Mouse (Mus musculus): Measurements from ENCODE around the gene Ccdc127. TPM values are rescaled to one million over a fixed set of nuclear protein-coding genes. Genes with fewer than 3 reads are reported as not detected.

Gene Ccdc127
- total RNA-seq, 2 experiments from 2014 or later = 55.4 to 66.8 TPM

DNA sequence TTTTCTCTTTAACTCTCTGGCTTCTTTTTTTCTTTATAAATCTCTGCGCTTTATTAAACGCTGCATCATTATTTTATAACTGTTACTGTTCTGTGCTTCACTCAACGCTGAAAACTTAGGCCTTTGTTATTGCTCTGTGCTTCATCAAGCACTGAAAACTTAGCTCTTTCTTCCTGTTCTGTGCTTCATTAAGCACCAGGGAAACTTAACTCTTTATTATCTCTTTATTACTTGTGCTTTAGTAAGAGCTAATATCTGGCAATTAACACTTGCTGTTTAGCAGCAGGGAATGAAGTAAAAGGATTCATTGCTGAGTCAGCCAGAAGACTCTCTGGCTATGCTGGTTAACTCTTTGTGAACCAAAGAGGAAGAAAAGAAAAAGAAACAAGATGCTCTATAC is 32.2 kb downstream of the Ccdc127 start:
- DNase-seq (ENCODE audit: low spot score in 2 of 2) = no peak

DNA sequence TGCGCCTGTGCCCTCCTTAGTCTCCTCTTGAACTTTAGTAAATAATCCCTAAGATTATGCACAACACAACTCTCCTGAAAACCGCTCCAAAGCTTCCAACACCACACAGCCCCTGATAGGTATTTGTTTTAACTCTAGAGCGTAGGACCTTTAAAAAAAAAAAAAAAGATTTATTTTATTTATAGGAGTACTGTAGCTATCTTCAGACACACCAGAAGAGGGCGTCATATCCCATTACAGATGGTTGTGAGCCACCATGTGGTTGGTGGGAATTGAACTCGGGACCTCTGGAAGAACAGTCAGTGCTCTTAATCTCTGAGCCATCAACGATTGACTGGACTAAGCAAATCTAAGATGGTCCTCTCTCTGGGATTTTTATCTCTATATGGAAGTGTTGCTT is 39.6 kb downstream of the Ccdc127 start:
- no peak for DNase-seq (ENCODE audit: low spot score in 2 of 2)

DNA sequence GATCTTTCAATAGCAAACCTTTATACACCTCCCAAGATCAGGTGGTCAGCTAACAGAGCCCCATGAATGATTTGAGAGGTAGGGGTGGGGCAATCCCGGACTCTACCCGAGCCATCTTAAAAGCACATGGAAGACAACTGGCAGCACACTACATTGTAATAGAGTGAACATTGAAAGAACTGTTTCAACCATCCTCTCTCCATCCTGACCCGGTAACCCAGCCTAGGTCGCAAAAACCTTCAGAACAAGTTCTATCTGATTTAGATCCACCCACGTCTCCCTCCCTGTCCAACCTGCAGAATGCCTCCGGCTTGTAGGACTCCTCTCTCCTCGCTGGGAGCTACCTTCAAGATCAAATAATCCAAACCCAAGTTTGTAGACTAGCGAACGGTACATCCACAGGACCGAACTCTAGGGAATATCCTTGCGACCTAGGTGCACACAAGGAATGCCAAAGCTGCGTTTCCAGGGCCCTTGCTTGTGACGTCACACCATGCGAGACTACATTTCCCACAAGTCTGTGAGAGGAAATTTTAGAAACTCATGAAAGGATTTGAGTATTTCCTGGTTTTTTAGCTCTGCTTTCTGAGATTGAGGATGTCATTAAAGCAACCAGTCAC is 40.4 kb downstream of the Ccdc127 start, which contains the start of gene Zfp72:
Gene Zfp72 (minus strand): TSS at position 466 of the 620 bp plus-strand sequence.
- DNase-seq (ENCODE audit: low spot score in 2 of 2) = peak; percentile 55 to 56

DNA sequence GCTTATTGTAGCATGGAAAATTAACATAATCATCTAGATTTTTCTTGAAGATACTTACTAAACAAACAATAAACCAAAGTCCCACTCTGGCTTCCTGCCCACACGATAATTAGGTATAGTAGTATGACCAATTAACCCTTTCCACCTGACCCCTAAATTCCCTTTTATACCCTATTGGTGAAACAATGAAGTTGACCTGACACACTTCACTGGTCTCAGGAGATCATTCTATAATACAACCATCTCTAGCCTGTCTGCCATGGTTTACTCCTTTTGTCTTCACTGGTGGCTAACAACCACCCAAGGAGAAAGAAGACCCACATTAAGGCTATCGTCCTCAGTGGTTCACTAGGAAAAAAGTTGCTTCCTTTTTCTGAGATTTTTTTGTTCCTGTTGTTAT is 41.0 kb downstream of the Ccdc127 start:
- DNase-seq (ENCODE audit: low spot score in 2 of 2) = no peak

DNA sequence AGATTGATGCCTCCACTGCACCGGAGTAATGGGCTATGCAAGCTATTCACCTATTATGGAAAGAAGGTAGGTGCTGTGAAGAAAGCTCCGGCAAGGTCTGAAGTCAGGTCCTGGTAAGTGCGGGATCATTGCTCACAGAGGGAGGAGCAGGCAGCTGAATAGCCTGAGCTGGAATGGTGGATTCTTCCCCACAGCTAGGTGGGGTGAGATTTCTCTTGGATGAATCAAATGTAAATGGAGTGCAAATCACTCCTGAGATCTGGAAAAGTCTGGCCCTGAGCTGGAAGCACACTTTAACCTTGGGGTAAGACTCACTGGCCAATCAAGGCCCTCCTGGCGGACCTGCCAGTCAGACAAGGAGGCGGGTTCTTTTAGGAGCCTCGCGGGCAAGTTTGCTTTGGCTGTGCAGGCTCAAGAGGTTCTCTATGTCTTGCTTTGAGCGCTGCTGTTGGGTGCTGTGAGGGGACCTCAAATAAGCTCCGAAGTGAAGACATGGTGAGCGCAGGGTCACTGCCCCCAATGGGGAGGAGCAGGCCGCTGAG is 49.3 kb downstream of the Ccdc127 start, which contains the start of gene Ftl1-ps1:
Gene Ftl1-ps1 (plus strand): TSS at position 397 of the 542 bp plus-strand sequence.
- peak in 1 of 2 experiments; percentile 22 for DNase-seq (ENCODE audit: low spot score in 2 of 2)

Small RNA genes lying within 50 kb of the gene (microRNA-seq; reads per million reads assigned to microRNA genes)
- gene Mir692-3 (ENCODE audit: borderline number of aligned reads in 2 of 2) = 0 reads per million in 2 experiments

Other genes starting within 250 kb of the Ccdc127 start
- under 1 TPM; 0.73 to 0.99 TPM for gene Slc9a3, start 228.9 kb upstream of the Ccdc127 start, total RNA-seq (2021)
- 10 to 100 TPM; 61.8 to 70.6 TPM for gene Exoc3, start 141.6 kb upstream of the Ccdc127 start, total RNA-seq (2021)
- 1 to 10 TPM; 2.0 to 2.6 TPM for gene Ahrr, start 58.0 kb upstream of the Ccdc127 start, total RNA-seq (2021)
- 100 to 1,000 TPM; 112 to 165 TPM for gene Pdcd6, start 32.7 kb upstream of the Ccdc127 start, total RNA-seq (2021)
- 100 to 1,000 TPM; 720 to 882 TPM for gene Sdha, start within 50 bp of the Ccdc127 start, total RNA-seq (2021)
- gene Lrrc14b, start 13.7 kb downstream of the Ccdc127 start, total RNA-seq (2021) = under 1 TPM; 0.36 to 0.45 TPM
- 1 to 10 TPM; 2.2 to 2.6 TPM for gene Zfp72, start 40.5 kb downstream of the Ccdc127 start, total RNA-seq (2021)
- 1,000 to 10,000 TPM; 1,315 to 1,788 TPM for gene Ftl1-ps1, start 49.4 kb downstream of the Ccdc127 start, total RNA-seq (2021)
- gene Zfp825, start 143.7 kb downstream of the Ccdc127 start, total RNA-seq (2021) = 1 to 10 TPM; 8.1 to 8.4 TPM

Measured in adrenal gland, adult 18-20 months (tissue).